Mouse (Mus musculus) MEL (cell line): ENCODE results near the gene Fcgr1. TPM values are rescaled to one million over a fixed set of nuclear protein-coding genes. Genes with fewer than 3 reads are reported as not detected.
"Not testable (repeated sequence)": the region's sequence is repeated elsewhere in the genome, so short reads cannot be mapped to it uniquely, and the experiment has no call there.

Experiments
- DNase-seq: peaks from one replicate; pipeline ENCODE4 v3.0.0; 2011; ENCODE audit warnings: low read depth, low spot score
- H3K27ac ChIP-seq: 2 replicates; pipeline ENCODE4 v1.5.1; 2012; ENCODE audit warnings: low read depth, mild to moderate bottlenecking, control low read depth, low read length, moderate library complexity; ENCODE audit not compliant: control insufficient read depth
- H3K27me3 ChIP-seq, 2 experiments: fragments of 150-350 bp in 1 of 2; sonication (generic) in 1 of 2; 2 replicates each; pipeline ENCODE4 v1.6.1; 2012; ENCODE audit warnings: low read length in 2 of 2, mild to moderate bottlenecking in 2 of 2, improper control_type of control experiment in 1 of 2, moderate library complexity in 1 of 2; ENCODE audit not compliant: insufficient read depth in 2 of 2, control insufficient read depth in 1 of 2
- H3K36me3 ChIP-seq, 2 experiments: 2 replicates each; pipeline ENCODE4 v1.6.1; 2012 to 2014; ENCODE audit warnings: low read length in 2 of 2, improper control_type of control experiment in 1 of 2, inconsistent platforms in 1 of 2, mild to moderate bottlenecking in 1 of 2; ENCODE audit not compliant: insufficient read depth in 2 of 2, control insufficient read depth in 1 of 2
- H3K4me1 ChIP-seq, 2 experiments: fragments of 150-350 bp in 1 of 2; sonication (generic) in 1 of 2; 2 replicates each; pipeline ENCODE4 v1.6.1; 2012; ENCODE audit warnings: low read length in 2 of 2, improper control_type of control experiment in 1 of 2, mild to moderate bottlenecking in 1 of 2; ENCODE audit not compliant: insufficient read depth in 2 of 2, control insufficient read depth in 1 of 2
- H3K4me3 ChIP-seq, 2 experiments: fragments of 150-350 bp in 1 of 2; sonication (generic) in 1 of 2; 2 replicates each; pipeline ENCODE4 v1.5.1; 2012; ENCODE audit warnings: low read depth in 2 of 2, low read length in 2 of 2, mild to moderate bottlenecking in 2 of 2, moderate library complexity in 2 of 2, control low read depth in 1 of 2, improper control_type of control experiment in 1 of 2; ENCODE audit not compliant: control insufficient read depth in 1 of 2, insufficient read depth in 1 of 2
- H3K79me2 ChIP-seq: 2 replicates; pipeline ENCODE4 v1.6.1; 2012; ENCODE audit warnings: mild to moderate bottlenecking, low read length, moderate library complexity; ENCODE audit not compliant: control insufficient read depth, poor library complexity, insufficient read depth
- H3K9ac ChIP-seq: 2 replicates; pipeline ENCODE4 v1.6.1; 2012; ENCODE audit warnings: low read depth, mild to moderate bottlenecking, control low read depth, low read length, moderate library complexity; ENCODE audit not compliant: control insufficient read depth, poor library complexity, severe bottlenecking
- H3K9me3 ChIP-seq: fragments of 150-350 bp; sonication (generic); replicated peaks from 2 replicates; pipeline ENCODE4 v1.6.1; 2012; ENCODE audit warnings: mild to moderate bottlenecking, low read length, improper control_type of control experiment, moderate library complexity; ENCODE audit not compliant: insufficient read depth
- POLR2A ChIP-seq, 2 experiments: IDR thresholded peaks; 2 replicates each; pipeline ENCODE4 v1.6.1; 2011 to 2012; ENCODE audit warnings: low read length in 2 of 2, mild to moderate bottlenecking in 2 of 2, control low read depth in 1 of 2, improper control_type of control experiment in 1 of 2, low read depth in 1 of 2, moderate library complexity in 1 of 2; ENCODE audit not compliant: control insufficient read depth in 1 of 2, insufficient read depth in 1 of 2, poor library complexity in 1 of 2
- POLR2AphosphoS2 ChIP-seq: IDR thresholded peaks from 2 replicates; pipeline ENCODE4 v1.6.1; 2011; ENCODE audit warnings: low read length, improper control_type of control experiment
- POLR2AphosphoS5 ChIP-seq: IDR thresholded peaks from 2 replicates; pipeline ENCODE4 v1.6.1; 2012; ENCODE audit warnings: low read depth, borderline replicate concordance, mild to moderate bottlenecking, inconsistent platforms, low read length, moderate library complexity, mixed read lengths
- polyA plus RNA-seq, 2 experiments: library from polyadenylated mRNA; stranded (reverse) in 1 of 2; unstranded in 1 of 2; fragments of >175 nt in 1 of 2; fragments of >200 nt in 1 of 2; gene quantifications; 2 replicates each; pipeline versions ENCODE4 v1.2.1 to v1.2.4; 2012; ENCODE audit warnings: low replicate concordance in 2 of 2, low read depth in 1 of 2; ENCODE audit not compliant: insufficient read length in 2 of 2, insufficient read depth in 1 of 2, missing spikeins in 1 of 2
- total RNA-seq: library from RNA; depleted of rRNA; stranded (reverse); fragments of 300-350 nt; gene quantifications from 2 replicates; pipeline ENCODE4 v1.2.3, GENCODE M21; 2012

The Fcgr1 gene
- total and polyA plus RNA-seq, 3 experiments: 2.8 to 4.7 TPM; not detected in 1

GRCm38 (mm10) chr3:96246018-96246417 is 47.8 kb downstream of the Fcgr1 start:
- not testable (repeated sequence) for DNase-seq, H3K9me3 ChIP-seq, H3K79me2 ChIP-seq, H3K27me3 ChIP-seq
- TF ChIP-seq POLR2AphosphoS5 (peak; percentile 84; the same call in 1 of the 2 replicates), POLR2A (IDR thresholded peaks at IDR 0.05; ENCODE audit: control insufficient read depth in 1 of 2, insufficient read depth in 1 of 2, low read depth in 1 of 2, low read length in 2 of 2, poor library complexity in 1 of 2) (peak in 1 of 2 experiments; percentile 51; a peak in 1 of 4 replicates)
- peak overlapping the region in 1 of 2 experiments; percentile 41; a peak in 2 of 4 replicates for H3K4me3 ChIP-seq
- H3K36me3 ChIP-seq: peaks cover 0 to 56% of the 10 kb centered on the region in 2 experiments; a peak in 2 of 4 replicates
- peak overlapping the region; percentile 60 for H3K9ac ChIP-seq
- H3K4me1 ChIP-seq: peaks cover 13 to 35% of the 10 kb centered on the region in 2 experiments
- peak overlapping the region; percentile 80 for H3K27ac ChIP-seq

- Histone ChIP-seq H3K36me3 (peaks cover 0 to 56% of the 10 kb centered on the region in 2 experiments; a peak in 2 of 4 replicates), H3K4me3 (peak within 1 kb of the TSS; percentile 72 to 78), H3K4me1 (peaks cover 13 to 33% of the 10 kb centered on the region in 2 experiments), H3K27ac (peak within 1 kb of the TSS; percentile 98), H3K9ac (peak within 1 kb of the TSS; percentile 91)
- H3K79me2 ChIP-seq, H3K27me3 ChIP-seq, H3K9me3 ChIP-seq: not testable (repeated sequence)
- peak; percentile 96 for DNase-seq
- TF ChIP-seq POLR2AphosphoS5 (peak; percentile 77; the same call in 1 of the 2 replicates), POLR2A (IDR thresholded peaks at IDR 0.05; ENCODE audit: control insufficient read depth in 1 of 2, insufficient read depth in 1 of 2, low read depth in 1 of 2, low read length in 2 of 2, poor library complexity in 1 of 2) (peak in 1 of 2 experiments; percentile 40; a peak in 2 of 4 replicates)
Measured at GRCm38 (mm10) chr3:96245003-96245886, 48.5 kb downstream of the Fcgr1 start, which contains the start of gene Hist2h2aa1. Hist2h2aa1 (plus strand) TSS chr3:96245497.

GRCm38 (mm10) chr3:96243921-96244572 is 49.7 kb downstream of the Fcgr1 start:
- Histone ChIP-seq H3K27ac (peak overlapping the region; percentile 98), H3K36me3 (peaks cover 0 to 56% of the 10 kb centered on the region in 2 experiments; a peak in 2 of 4 replicates), H3K4me3 (peak overlapping the region; percentile 31 to 72), H3K27me3 (no peaks in the 10 kb centered on the region), H3K9me3 (no peaks in the 10 kb centered on the region), H3K9ac (peak overlapping the region; percentile 91), H3K4me1 (peaks cover 13 to 33% of the 10 kb centered on the region in 2 experiments), H3K79me2 (peaks cover 2% of the 10 kb centered on the region)
- DNase-seq: peak; percentile 88
- TF ChIP-seq POLR2AphosphoS2 (no peak), POLR2A (IDR thresholded peaks at IDR 0.05; ENCODE audit: control insufficient read depth in 1 of 2, insufficient read depth in 1 of 2, low read depth in 1 of 2, low read length in 2 of 2, poor library complexity in 1 of 2) (peak in 1 of 2 experiments; percentile 36; a peak in 1 of 4 replicates)
